Mouse (Mus musculus) NIH3T3 (cell line): ENCODE data around the gene Mpp5.

ENCODE experiments used
- DNase-seq: peaks from one replicate; pipeline ENCODE4 v3.0.0-alpha.2; 2012; ENCODE audit warnings: low read depth

The Mpp5 gene

DNA sequence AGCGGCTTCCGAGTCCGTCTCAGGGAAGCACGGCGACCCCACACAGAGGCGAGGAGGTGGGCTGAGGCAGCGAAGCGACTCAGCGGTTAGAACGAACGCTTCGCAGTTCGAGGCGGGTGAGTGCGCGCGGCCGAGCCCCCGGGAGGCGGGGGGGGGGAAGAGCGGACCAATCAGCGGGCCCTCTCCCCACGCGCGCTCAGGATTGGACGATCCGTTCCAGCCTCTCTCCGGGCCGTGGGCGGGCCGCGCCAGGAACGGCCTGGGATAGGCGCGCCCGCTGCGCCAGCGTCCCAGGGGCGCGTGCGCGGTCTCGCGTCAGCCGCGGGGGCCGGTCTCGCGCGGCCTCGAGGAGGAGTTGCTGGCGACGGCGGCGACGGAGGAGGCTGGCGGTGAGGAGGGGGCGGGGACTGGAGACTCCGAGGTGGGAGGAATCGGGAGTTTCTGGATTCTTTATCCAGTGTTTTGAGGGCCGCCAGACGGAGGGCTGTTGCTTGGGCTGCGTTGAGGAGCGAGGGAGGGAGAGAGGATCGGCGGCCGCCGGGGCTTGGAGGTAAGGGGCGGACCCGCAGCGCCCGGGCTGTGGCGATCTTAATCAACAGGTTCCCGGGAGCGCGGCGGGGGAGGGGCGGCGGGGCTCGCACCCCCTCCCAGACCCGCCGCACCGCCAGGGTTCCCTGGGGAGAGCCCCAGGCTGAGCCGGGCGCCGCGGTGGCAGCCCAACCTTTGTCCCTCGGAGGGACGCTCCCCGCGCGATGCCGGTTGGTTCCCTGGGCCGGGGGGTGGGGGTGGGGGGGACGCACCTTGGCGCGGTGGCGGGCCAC lies at the start of gene Mpp5:
Mpp5 (plus strand) TSS at position 351 of the 821 bp plus-strand sequence.
- DNase-seq = peak; percentile 99

DNA sequence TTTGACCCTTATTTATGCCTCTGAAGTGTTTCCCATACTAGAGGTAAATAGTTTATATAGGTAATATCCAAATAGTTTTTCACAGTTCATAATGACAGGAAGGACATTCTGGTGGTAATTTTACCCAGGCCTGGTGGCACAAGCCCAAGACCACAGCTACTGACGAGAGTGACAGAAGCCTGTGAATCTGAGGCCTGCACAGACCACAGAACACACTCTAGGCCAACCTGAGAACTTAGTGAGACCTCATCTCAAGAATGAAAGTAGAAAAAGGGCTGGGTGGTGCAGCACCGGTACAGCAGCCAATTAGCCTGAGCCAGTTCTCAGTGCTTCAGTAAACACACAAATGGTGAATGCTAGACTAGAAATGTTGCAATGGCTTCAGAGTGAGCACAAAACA lies 30.9 kb upstream of the Mpp5 start:
- DNase-seq = no peak

DNA sequence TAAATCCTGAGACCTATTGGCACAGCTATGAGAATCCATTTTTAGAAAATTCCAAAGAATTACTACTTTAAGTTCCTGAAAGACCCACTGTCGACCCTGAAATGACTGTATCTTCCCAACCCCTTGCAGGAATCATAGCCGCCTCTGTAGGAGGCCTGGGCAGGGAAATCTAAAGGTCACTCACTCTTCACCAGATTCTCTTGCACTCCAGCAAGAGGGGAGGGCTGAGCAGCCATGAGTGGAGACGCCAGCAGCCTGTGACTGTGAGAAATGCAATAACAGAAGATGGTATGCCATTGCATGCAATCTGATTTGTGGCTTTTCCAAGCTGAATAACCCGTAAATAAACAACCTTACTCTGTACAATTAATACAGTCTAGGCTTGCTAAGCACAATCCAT lies 21.0 kb upstream of the Mpp5 start:
- DNase-seq = peak; percentile 9

DNA sequence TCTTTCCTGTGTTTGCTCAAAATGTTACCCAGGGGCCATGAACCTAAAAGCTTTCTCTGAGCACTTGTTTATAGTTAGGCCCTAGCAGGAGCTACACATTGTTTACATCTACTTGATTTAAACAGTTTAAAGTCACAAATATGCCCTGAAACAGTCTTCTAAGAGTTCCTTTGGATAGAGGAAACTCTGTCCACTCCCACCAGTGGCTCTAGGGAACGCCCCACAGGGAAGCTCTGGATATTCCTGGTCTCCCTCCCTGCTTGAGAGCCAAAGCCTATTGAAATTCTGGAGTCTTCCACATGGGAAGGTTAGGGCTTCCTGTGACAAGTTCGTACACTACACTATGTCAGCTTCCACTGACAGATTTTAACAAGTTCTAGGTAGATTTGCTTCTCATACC lies 9.1 kb upstream of the Mpp5 start:
- no peak for DNase-seq

DNA sequence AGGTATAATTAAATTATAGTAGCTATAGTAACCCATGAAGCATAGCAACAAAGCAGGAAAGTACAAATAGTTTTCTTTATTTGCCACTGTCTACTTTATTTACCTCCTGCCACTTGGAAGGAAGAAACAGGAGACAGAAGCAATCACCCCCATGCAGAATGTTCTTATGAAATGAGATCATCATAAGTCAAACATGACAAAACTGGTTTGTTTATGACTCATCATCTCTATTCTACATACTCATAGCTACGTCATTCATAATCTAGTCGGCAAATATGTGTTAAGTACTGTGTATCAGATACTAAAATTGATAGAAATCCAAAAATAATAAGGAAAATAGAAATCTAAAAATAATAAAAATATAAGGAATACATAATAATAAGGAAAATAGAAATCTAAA lies 8.4 kb upstream of the Mpp5 start:
- DNase-seq = no peak

DNA sequence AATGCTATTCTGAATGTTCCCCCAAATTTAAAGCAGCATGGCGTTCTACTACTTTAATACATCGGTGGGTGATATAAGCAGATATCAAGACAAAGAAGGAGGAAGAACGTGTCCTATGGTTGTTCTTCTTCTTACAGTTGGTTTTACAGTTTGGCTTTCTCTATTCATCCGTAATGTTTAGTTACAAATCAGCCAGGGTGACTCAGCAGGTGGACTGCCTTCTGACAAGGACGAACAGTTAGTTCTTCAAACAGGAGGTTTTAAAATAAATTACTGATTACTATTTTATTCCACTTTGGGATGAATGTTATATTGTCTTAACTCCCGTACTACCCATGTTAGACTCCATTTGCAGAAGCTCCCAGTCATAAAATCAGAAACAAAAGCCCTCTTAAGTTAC lies 2.5 kb upstream of the Mpp5 start:
- DNase-seq = no peak

DNA sequence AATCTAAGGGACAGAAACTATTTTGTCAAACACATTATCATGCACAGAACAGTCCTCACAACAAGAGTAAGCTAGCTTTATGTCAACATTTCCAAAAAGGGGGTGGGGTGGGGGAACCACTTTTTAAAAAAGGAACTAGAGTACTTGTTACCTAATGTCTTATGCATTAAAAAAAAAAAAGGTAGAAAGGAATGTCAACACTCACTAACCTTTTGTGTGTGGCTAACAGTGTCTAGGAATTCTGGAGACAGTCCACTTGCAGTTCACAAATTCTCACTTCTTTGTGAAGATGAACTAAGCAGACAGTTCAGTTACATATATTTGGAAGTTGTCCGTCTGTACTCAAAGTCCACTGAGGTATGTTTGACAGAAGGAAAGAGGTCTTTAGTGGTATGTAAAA lies 1.3 kb upstream of the Mpp5 start:
- no peak for DNase-seq

DNA sequence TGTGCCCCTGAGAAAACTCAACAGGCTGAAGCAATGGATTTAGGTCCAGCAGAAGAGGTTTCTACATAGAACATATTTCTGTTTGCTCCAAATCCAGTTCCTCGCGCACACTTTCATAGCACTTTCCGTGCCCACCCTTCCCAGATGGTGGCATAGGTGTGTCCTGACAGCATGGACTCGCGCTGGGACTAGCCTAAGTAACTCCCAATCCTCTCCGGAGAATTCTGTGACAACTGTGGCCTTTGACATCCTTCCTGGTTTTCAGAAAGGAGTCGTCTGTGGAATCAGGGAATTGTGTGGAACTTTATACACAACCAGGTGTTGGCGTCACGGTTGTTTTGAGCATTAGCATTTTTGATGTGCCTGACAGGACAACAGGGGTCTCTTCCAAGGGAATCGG lies 594 bp upstream of the Mpp5 start:
- peak; percentile 13 for DNase-seq

DNA sequence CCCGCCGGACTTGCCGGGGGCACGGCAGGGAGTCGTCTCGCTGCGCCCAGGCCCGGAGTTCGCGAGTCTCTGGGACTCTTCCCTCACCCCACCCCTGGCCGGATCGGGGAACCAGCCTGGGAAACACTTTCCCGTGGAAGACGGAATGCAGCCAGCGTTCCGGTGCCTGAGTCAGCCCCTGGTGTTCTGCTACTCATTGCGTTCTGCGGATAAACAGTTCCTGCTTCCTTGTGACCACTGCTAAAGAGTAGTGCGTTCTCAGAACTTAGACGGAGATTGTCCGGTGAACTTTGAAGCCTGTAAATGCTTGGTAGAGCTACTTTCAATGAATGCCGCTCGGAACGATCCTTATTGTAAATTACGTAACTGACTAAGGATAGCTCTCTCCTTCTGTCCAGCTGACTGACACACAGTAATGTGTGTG lies 683 bp downstream of the Mpp5 start:
- DNase-seq = peak; percentile 81

DNA sequence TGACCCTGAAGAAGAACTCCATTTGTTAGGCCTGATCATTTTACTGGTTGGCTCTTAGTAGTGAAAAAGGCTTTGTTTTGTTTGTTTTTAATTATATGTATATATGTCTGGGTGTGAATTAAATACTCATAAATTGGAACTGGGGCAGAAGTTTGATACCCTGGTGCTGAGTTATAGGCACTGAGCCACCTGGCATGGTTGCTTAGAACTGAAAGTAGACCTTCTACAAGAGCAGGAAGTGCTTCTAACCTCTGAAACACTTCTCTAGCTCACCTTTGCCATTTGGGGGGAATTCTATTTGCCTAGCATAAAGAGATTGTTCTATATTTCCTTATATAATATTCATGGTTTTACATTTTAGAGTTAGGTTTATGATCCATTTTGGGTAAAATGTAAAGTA lies 13.3 kb downstream of the Mpp5 start:
- no peak for DNase-seq

DNA sequence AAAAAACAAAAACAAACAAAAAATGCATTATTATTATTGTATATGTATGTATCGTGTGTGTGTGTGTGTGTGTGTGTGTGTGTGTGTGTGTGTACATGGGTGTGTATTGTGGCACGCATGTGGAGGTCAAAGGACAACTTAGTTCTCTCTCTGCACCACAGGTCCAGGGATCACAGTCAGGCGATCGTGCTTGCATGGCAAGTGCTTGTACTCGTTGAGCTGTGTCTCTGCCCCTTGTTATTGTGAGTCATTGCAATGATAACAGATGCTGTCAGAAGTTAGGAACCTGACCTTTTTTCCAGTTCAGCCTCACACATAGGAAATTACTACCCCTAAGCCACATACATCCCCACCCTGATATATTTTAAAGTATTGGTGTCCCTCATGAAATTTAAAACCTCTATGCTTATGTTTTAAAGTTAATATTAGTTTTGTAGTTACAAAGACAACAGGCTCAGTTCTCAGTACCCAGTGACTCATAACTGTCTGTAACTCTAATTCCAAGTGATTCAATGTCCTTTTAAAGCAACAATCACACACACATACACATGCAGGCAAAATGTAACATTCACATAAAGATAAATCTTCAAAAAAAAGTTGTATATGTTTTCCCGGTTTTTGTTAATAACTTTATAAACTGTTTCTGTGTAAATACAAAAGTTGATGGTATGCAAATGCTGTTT lies 20.5 kb downstream of the Mpp5 start:
- peak; percentile 53 for DNase-seq

DNA sequence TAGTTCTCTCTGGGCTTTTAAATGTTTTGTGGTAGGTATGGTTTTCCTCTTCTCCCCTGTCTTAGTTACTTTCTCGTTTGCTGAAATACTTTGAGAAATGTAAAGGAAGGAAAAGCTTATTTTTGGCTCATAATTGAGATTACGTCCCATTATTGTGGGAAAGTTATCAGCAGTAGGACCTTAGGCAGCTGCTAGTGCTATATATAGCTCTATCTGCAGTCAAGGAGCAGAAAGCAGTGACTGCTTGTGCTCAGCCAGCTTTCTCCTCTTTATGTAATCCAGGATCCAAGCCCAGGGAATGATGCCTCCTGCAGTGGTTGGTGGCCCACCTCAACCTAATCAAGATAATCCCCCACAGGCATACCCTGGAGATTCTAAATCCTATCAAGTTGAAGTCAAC lies 24.5 kb downstream of the Mpp5 start:
- DNase-seq = no peak

DNA sequence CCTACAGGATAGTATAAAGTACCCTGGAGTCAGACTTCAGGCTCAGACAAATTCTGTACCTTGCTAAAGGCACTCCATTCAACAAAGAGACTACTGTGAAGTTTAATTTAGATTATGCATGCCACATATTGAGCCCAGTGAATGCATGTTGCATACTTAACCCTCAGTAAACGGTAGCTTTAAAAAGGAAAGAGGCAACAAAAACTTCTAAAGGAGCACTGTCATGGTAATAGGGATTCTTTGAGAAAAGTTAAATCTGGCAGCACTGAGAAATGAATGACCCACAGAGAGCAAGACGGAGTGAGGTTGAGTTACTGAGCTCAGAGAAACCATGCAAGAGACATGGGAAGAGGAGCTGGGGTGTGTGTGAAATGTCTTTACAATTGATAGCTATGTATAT lies 29.2 kb downstream of the Mpp5 start:
- no peak for DNase-seq

DNA sequence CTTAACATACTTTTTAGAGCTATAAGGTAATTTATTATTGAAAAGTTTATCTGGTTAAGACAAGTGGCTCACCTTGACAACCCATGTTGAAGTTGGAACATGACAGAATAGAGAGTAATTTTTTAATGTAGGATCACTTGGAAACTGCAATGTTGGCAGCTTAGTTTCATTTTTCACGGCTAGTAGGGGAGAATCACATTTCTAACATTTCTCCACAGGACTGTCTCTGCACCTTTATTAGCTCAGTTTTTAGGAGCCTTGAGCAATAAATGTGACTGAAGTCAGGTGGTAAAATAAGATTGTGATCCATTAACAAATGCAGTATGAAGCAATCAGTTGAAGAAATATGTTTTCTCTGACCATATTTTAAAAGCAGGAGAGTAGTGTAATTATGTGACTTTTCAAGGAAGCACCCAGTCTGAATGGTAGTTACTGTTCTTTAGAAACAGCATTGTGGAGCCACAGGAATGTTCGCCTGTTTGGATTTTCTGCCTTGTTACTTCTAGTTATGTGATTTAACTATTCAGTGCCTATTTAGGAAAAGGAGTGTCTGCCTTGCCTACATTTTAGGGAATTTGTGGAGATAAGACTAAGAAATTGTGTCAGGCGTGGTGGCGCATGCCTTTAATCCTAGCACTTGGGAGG lies 29.8 kb downstream of the Mpp5 start:
- DNase-seq = no peak

DNA sequence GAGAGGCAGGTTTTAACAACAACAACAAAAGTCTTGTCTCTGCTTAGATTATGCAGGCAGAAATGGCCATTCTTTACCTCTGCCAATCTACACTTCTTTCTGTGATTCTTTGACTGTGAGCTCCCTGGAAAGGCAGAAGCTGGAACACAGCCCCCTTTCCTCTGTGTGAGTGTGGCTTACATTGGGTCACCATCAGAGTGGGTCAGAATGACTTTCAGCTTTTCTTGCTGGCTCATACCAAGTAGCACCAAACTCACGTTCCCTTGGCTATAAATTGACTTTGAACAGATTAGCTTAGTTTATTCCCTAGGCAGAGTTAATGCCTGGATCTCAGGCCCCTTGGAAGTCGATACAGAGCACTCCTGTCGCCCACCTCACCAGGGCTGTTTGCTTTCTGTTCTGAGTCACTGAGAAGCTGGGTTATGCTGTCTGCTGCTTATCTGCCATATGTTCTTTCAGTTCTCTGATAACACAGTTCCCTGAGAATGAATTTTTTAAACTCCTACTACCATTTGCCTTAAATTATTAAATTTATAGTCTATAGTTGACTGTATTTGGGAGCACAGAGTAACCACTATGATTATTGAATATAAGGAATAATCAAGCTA lies 39.7 kb downstream of the Mpp5 start:
- no peak for DNase-seq

DNA sequence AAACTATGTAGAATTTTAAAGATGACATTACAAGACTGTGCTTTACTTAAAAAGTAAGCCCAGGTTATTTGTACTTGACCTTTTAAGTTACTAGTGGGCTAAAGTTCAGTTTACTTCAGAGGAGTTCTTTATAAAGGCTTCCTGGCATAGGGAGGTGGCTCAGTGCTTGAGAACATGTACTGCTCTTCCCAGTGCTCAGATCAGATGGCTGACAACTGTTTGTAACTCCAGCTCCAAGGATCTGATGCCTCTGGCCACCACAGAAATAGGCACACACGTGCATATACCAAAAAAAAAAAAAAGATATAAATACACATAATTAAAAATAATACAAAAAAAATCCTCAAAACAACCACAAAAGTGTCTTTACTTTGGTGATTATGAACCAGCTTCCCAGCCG lies 42.1 kb downstream of the Mpp5 start:
- no peak for DNase-seq

DNA sequence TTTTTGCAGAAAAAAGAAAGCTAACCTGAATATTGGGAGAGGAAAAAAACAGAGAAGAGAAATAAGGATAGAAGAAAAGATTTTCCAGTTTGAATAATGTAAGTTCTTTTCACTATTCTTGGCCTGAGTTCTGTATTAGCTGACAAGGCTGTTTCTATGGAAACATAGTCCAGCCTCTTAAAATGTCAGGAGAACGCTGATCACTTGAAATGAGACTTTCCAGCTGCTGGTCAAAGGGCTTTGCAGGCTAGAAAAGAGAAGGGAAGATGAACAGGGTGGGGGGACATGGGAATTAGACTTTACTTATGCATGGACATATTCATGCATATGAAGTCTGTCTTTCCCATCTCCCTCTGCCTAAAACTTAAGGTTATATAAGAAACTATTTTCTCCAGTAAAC lies 45.5 kb downstream of the Mpp5 start:
- DNase-seq = no peak

DNA sequence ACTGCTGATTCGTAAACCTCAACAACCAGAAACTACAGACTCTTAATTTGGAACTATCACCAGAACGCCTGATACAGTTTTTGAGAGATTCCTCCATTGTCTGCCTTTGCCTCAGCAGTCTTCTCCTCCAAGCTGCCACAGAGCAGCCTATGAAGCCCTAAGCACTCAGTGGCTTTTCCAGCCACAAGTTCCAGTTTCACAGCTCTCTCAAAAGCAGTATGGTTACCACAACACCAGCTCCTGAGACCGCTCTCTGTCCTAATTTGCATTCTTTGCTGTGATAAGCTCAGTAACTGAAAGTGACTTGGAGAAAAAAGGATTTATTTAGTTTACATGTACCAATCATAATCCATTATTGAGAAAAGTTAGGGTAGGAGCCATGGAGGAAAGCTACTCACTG lies 51.3 kb downstream of the Mpp5 start:
- DNase-seq = no peak

DNA sequence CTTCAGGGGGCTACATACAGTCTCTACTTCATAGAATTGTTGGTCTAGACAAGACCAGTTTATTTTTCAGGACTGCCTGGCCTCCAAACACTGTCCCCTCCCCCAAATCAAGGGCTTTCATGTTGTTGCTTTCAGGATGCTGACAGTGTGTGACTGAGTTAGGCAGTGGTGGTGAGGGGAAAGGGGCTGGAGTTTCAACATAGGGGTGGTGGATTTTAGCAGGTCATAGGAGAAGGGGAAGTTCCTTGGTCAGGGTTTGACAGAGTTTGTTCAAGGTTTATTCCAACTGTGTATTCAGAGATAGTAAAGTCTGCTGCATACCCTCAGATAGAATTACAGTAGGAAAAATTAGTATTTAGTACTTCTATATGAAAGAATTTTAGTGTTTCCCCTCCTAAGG lies 53.1 kb downstream of the Mpp5 start:
- DNase-seq = no peak

DNA sequence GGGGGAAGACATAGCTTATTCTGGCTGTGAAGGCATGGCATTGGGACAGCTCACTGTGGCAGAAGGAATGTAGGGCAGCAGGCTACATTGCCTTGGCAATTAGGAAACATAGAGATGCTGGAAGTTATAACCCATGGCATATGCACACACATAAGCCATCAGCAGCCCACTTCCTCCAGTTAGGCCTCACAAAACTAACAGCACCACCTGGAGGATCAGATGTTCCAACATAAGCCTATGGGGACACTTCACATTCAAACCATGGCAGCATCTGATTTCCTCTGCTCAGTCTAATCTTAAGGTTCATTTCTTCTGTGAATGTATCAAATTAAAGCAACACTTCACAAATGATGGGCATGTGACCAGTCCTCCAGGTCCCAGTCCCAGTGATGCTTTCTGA lies 65.7 kb downstream of the Mpp5 start:
- peak; percentile 9 for DNase-seq

DNA sequence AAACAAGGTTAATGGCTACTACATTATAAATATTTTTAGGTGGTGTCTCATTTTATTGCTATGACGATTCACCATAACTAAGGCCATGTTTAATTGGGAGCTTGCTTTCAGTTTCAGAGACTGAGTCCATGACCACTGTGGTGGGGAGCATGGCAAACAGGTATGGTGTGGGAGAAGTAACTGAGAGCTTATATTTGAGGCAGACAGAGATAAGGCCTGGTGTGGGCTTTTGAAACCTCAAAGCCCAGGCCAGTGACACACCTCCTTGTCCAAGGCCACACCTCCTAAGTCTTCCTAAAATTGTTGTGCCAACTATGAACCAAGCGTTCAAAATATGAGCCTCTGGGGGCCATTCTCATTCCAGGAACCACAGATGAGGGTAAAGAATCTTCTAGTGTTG lies 85.8 kb downstream of the Mpp5 start:
- DNase-seq = no peak

DNA sequence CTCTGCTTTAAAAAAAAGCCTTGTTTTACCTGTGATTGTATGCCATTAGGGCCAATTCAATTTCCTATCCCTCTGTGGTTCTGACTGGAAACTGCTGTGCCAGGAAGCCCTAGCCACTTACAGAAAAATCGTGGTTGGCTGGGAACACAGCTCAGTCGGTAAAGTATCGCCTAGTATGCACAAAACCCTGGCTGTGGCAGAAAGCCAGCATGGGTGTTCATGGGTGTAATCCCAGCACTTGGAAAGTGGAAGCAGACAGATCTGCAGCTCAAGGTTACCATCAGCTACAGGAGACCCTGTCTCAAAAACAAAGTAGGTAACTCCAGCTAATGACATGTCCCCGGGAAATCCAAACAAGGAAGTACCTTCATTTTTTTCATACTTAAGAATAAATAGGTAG lies 91.2 kb downstream of the Mpp5 start:
- no peak for DNase-seq

DNA sequence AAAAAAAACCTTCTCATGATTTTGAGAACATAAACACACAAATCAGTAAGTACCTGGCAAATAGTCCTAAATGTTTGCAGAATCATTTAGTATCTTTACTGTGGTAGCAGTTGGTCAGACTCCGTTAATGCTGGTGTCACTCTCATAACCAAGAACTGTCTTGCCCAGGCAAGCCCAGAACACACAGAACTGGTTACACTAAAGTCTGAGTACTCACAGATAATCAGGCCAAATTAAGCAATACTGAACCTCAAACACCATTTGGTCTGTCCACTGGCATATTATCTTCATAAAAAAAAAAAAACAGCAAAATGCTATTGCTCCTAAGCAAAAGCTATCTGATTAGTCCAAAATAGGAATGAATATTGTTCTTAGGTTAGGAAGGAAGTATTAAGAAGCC lies 93.7 kb downstream of the Mpp5 start:
- DNase-seq = no peak
